Mouse (Mus musculus) myocyte (in vitro differentiated cells): ENCODE data around the gene Izumo2.

Source experiments
- E2F4 ChIP-seq: IDR thresholded peaks from one replicate; pipeline ENCODE4 v1.6.1; 2011; ENCODE audit warnings: mild to moderate bottlenecking, control low read depth, moderate library complexity; ENCODE audit not compliant: insufficient read depth
- MYOG ChIP-seq, 3 experiments: IDR thresholded peaks; one replicate each; pipeline ENCODE4 v1.6.1; 2011; ENCODE audit warnings: control low read depth in 2 of 3, low read depth in 2 of 3, mild to moderate bottlenecking in 2 of 3; ENCODE audit not compliant: insufficient read length in 2 of 3, control insufficient read depth in 1 of 3, insufficient read depth in 1 of 3
- POLR2A ChIP-seq: IDR thresholded peaks from one replicate; pipeline ENCODE4 v1.6.1; 2011; ENCODE audit warnings: low read depth, mild to moderate bottlenecking, control low read depth, moderate library complexity; ENCODE audit not compliant: insufficient read length

DNA sequence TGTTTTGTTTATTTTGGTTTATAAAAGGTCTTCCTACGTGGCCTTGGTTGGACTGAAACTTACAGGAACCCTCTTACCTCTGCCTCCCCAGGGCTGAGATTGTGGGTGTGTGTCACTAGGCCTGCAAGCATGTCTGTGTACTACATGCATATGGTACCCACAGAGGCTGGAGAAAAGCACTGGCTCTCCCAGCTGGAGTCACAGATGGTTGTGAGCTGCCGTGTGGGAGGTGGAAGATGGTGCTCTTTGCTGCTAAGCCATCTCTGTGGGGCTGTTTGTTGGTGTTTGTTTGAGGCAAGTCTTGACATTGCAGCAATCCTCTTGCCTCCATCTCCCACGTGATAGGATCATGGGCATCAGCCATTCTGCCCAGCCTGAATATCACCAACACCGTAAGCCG lies 47.3 kb upstream of the Izumo2 start:
- TF ChIP-seq MYOG (IDR thresholded peaks at IDR 0.05; ENCODE audit: control insufficient read depth in 1 of 3, insufficient read depth in 1 of 3, insufficient read length in 2 of 3, low read depth in 2 of 3) (no peak), POLR2A (no peak), E2F4 (no peak)
